Mouse (Mus musculus): ENCODE results near the gene Mrgbp.

DNA sequence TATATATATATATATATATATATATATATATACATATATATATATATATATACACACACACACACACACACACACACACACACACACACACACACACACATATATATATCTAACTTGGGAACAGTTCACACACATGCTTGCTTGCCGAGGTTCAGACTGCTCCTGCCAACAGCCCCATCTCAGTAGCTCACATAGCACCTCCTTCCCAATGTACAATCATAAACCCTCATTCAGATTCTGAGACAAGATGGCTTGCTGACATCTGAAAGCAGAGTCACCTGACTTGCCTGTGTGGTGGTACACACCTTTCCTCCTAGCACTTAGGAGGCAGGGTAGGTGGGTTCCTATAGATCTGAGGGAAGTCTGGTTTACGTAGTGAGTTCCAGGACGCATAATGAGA lies 28.8 kb upstream of the Mrgbp start:
- no peak for TF ChIP-seq CTCF (IDR thresholded peaks at IDR 0.05; ENCODE audit: extremely low read depth, insufficient read depth, insufficient read length, insufficient replicate concordance)
- TF ChIP-seq POLR2A (IDR thresholded peaks at IDR 0.05; ENCODE audit: low read depth, low read length): no peak
